Mouse (Mus musculus) urinary bladder, postnatal 4 days (tissue): ENCODE measurements around the gene Olfr1454.

ENCODE experiments used
- DNase-seq, 2 experiments: peaks; one replicate each; pipeline ENCODE4 v3.0.0; 2021 to 2022; ENCODE audit warnings: low spot score in 2 of 2

Olfr1454 gene

GRCm38 (mm10) chr19:13060310-13060709, at the start of gene Olfr1454:
Gene Olfr1454, plus strand, starts transcription at chr19:13060610.
- DNase-seq: no peak

GRCm38 (mm10) chr19:13028227-13028626, 32.2 kb upstream of the Olfr1454 start, which contains the start of gene Olfr1453:
Gene Olfr1453, minus strand, starts transcription at chr19:13028327.
- no peak for DNase-seq

GRCm38 (mm10) chr19:13093908-13094307, 33.5 kb downstream of the Olfr1454 start:
- DNase-seq: no peak

GRCm38 (mm10) chr19:13097791-13098190, 37.4 kb downstream of the Olfr1454 start, which contains the start of gene Olfr1457:
Gene Olfr1457, minus strand, starts transcription at chr19:13097891.
- DNase-seq: no peak

- no peak for DNase-seq
These were observed 46.3 kb downstream of the Olfr1454 start, which contains the start of gene Olfr1458 for GRCm38 (mm10) chr19:13106675-13107074. Gene Olfr1458, minus strand, starts transcription at chr19:13106775.
